Mouse (Mus musculus): ENCODE measurements around the gene Espnl. TPM values are rescaled to one million over a fixed set of nuclear protein-coding genes. Genes with fewer than 3 reads are reported as not detected.

The Espnl gene
- total RNA-seq (2012; rRNA removed) (9.8 and 10.5 TPM in 2 replicates), total RNA-seq (2014; rRNA removed) (7.0 and 7.8 TPM in 2 replicates), polyA plus RNA-seq (2012; ENCODE audit: insufficient read length, low read depth) (10.7 and 11.2 TPM in 2 replicates)

DNA sequence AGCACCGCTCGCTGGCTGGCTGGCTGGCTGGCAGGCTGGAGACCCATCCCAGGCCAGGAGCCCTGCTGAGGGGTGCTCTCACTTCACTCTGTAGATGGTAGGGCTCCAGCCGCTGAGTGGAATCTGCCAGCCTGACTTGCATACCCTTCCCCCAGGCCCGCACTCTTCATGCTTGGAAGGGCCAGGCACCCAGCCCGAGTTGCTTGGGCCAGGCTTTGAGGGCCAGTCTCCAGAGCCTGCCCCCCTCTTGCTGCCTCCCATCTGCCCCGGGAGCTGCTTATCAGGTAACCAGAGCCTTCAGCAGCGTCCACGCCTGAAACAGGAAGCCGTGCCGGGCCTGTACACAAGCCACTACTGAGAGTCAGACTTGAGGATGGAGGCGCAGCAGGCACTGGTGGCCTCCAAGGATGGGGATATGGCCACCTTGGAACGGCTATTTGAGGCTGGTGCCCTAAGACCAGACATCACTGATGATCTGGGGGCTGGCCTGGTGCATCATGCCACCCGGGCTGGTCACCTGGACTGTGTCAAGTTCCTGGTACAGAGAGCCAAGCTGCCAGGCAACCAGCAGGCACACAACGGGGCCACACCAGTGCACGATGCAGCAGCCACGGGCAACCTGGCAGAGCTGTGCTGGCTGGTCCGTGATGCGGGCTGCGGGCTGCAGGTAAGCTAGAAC, at the start of gene Espnl:
TSS of gene Espnl (plus strand) at position 316 of the 679 bp plus-strand sequence.
- Histone ChIP-seq H3K9me3 (replicated peaks; ENCODE audit: low read length) (no peaks in the 10 kb centered on the region), H3K27ac (ENCODE audit: insufficient read depth, low read depth) (no peak within 1 kb of the TSS), H3K4me3 (replicated peaks in 1 of 3; ENCODE audit: low read depth in 2 of 3, low read length in 2 of 3, poor library complexity in 1 of 3) (no peak within 1 kb of the TSS), H3K27me3 (replicated peaks) (no peaks in the 10 kb centered on the region), H3K9ac (ENCODE audit: insufficient read depth, low read depth) (no peak within 1 kb of the TSS), H3K4me1 (ENCODE audit: control insufficient read depth in 1 of 2, insufficient read depth in 2 of 2) (peaks cover 21 to 26% of the 10 kb centered on the region in 2 experiments), H3K36me3 (replicated peaks in 1 of 2; ENCODE audit: control insufficient read depth in 1 of 2, insufficient read depth in 1 of 2, low read length in 1 of 2) (peaks cover 24 to 73% of the 10 kb centered on the region in 2 experiments), H3K79me2 (replicated peaks; ENCODE audit: control insufficient read depth, extremely low read depth, insufficient read depth, poor library complexity, severe bottlenecking) (peaks cover 4% of the 10 kb centered on the region; the same call in 1 of the 2 replicates), H3K4me2 (ENCODE audit: insufficient read depth, low read depth, poor library complexity, severe bottlenecking) (no peak within 1 kb of the TSS)
- dilution Hi-C loops (cut with MboI; ENCODE audit: extremely low pct_ligation_motif_present, extremely low pct_unique_long_range_greater_than_20kb, low sequenced_read_pairs), result no loop called here
- no peak for DNase-seq (ENCODE audit: extremely low read depth)
- TF ChIP-seq CHD2 (IDR thresholded peaks at IDR 0.05; ENCODE audit: low read length) (no peak), RAD21 (IDR thresholded peaks at IDR 0.05; ENCODE audit: low read depth, low read length) (no peak), ZC3H11A (IDR thresholded peaks at IDR 0.05; ENCODE audit: low read depth, low read length) (no peak), ZNF384 (IDR thresholded peaks at IDR 0.05; ENCODE audit: low read depth, low read length) (no peak), MAX (IDR thresholded peaks at IDR 0.05; ENCODE audit: low read length) (no peak)
- in situ Hi-C loops (cut with MboI; ENCODE audit: low pct_ligation_motif_present, low pct_unique_long_range_greater_than_20kb, low sequenced_read_pairs), result no loop called here

DNA sequence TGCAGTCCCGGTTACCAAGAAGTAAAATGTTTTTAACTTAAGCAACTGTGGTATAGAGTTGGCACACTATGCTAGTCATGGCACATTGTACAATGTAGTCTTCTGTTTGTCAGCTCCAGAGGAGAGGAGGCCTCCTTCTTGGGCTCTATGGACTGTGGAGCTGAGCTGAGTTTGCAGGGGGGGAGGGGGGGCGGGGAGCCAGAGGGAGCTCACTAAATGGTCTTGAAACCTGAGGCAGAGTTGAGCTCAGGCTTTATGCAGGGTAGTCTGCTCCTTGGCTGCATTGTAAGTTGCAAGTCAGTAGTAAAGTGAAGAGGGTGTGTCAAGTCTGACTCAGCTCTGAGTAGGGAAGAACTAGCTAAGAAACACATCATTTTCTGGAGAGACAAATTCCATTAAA, 49.6 kb upstream of the Espnl start:
- Histone ChIP-seq H3K9ac (ENCODE audit: insufficient read depth, low read depth) (no peak overlapping the region), H3K4me2 (ENCODE audit: insufficient read depth, low read depth, poor library complexity, severe bottlenecking) (no peak overlapping the region), H3K4me1 (ENCODE audit: control insufficient read depth in 1 of 2, insufficient read depth in 2 of 2) (no peaks in the 10 kb centered on the region), H3K36me3 (replicated peaks in 1 of 2; ENCODE audit: control insufficient read depth in 1 of 2, insufficient read depth in 1 of 2, low read length in 1 of 2) (peaks cover 17 to 63% of the 10 kb centered on the region in 2 experiments), H3K79me2 (replicated peaks; ENCODE audit: control insufficient read depth, extremely low read depth, insufficient read depth, poor library complexity, severe bottlenecking) (no peaks in the 10 kb centered on the region), H3K4me3 (replicated peaks in 1 of 3; ENCODE audit: low read depth in 2 of 3, low read length in 2 of 3, poor library complexity in 1 of 3) (no peak overlapping the region), H3K9me3 (replicated peaks; ENCODE audit: low read length) (no peaks in the 10 kb centered on the region), H3K27ac (ENCODE audit: insufficient read depth, low read depth) (no peak overlapping the region), H3K27me3 (replicated peaks) (no peaks in the 10 kb centered on the region)
- TF ChIP-seq ZNF384 (IDR thresholded peaks at IDR 0.05; ENCODE audit: low read depth, low read length), result no peak
- TF ChIP-seq IRF4 (IDR thresholded peaks at IDR 0.05; ENCODE audit: low read depth, low read length), result no peak
- no peak for TF ChIP-seq NELFE (IDR thresholded peaks at IDR 0.05; ENCODE audit: low read depth, low read length)
- no peak for TF ChIP-seq MYC (IDR thresholded peaks at IDR 0.05; ENCODE audit: low read depth, low read length)
- TF ChIP-seq ETS1 (conservative IDR thresholded peaks at IDR 0.05; ENCODE audit: low read depth, low read length), result no peak
- TF ChIP-seq RAD21 (IDR thresholded peaks at IDR 0.05; ENCODE audit: low read depth, low read length), result no peak
- TF ChIP-seq GABPA (IDR thresholded peaks at IDR 0.05; ENCODE audit: insufficient replicate concordance, low read depth, low read length), result no peak
- TF ChIP-seq MAZ (IDR thresholded peaks at IDR 0.05; ENCODE audit: low read depth, low read length), result no peak
- no peak for TF ChIP-seq TCF12 (IDR thresholded peaks at IDR 0.05; ENCODE audit: low read depth, low read length)
- TF ChIP-seq CHD1 (IDR thresholded peaks at IDR 0.05; ENCODE audit: low read depth, low read length), result no peak
- no peak for TF ChIP-seq CTCF (conservative IDR thresholded peaks at IDR 0.05 in 1 of 2, IDR thresholded peaks at IDR 0.05 in 1 of 2; ENCODE audit: low read depth in 2 of 2, low read length in 2 of 2)
- no peak for TF ChIP-seq MXI1 (IDR thresholded peaks at IDR 0.05; ENCODE audit: low read depth, low read length)
- TF ChIP-seq MAFK (IDR thresholded peaks at IDR 0.05; ENCODE audit: insufficient replicate concordance, low read length), result no peak
- TF ChIP-seq CHD2 (IDR thresholded peaks at IDR 0.05; ENCODE audit: low read length), result no peak
- no peak for TF ChIP-seq HCFC1 (IDR thresholded peaks at IDR 0.05; ENCODE audit: low read depth, low read length)
- TF ChIP-seq KAT2A (IDR thresholded peaks at IDR 0.05; ENCODE audit: insufficient replicate concordance, low read length), result no peak
- no peak for DNase-seq (ENCODE audit: extremely low read depth)
- in situ Hi-C loops (cut with MboI; ENCODE audit: low pct_ligation_motif_present, low pct_unique_long_range_greater_than_20kb, low sequenced_read_pairs), result no loop called here
- dilution Hi-C loops (cut with MboI; ENCODE audit: extremely low pct_ligation_motif_present, extremely low pct_unique_long_range_greater_than_20kb, low sequenced_read_pairs), result no loop called here

Measured in CH12.LX (cell line).